ENCODE assay signal across 14 mouse cellular contexts in the genomic region with DNA sequence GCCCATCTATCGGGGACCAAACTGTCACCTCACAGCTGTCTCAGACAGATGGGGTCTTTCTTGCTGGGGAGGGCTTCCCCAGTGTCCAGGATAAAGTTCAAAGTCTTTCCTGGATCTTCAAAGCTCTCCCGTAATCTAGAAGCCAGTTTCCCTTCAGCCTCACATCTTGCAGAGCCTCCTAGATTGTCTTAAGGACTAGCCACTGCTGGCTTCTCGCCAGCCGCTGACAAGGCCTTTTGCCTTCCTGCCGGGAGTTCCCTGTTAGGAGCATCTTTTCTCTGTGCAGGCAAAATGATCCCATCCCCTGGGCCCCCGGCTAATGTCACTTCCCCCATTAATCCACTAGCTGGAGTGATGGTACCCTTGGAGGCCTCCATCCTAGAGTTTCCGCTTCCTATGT.
A peak's percentile ranks its signal among the peaks of the same experiment; 100 is the strongest.
DNase-seq lines count a peak whose midpoint lies in the region; TF ChIP-seq lines count a peak whose summit lies in the region.
"Had no signal": no experiment of that assay in that cellular context is flagged by ENCODE, and none has a peak within 500 bp of the region (broad histone marks: within the 10 kb centered on the region; RNA-seq: fewer than 3 reads in every experiment).

No protein-coding gene starts in this region.

- H3K4me1 ChIP-seq in cerebellum, adult 2 months (ENCODE audit: control insufficient read depth, insufficient read depth, low read length): no peaks in the 10 kb centered on the region
- H3K4me1 ChIP-seq: forebrain, embryonic 15.5 days had no signal

- intact Hi-C loops in heart, postnatal 36 days (cut with DNase I): no loop called here
- intact Hi-C loops in left cerebral cortex, postnatal 4 days (cut with DNase I): no loop called here

- TF ChIP-seq POLR2A in cerebellum, adult 2 months (IDR thresholded peaks at IDR 0.05; ENCODE audit: borderline replicate concordance, insufficient read depth, low read length): no peak

- H3K4me3 ChIP-seq in cerebellum, adult 2 months (replicated peaks; ENCODE audit: insufficient read depth, low read depth, low read length): no peak overlapping the region
- H3K4me3 ChIP-seq: forebrain, embryonic 15.5 days; midbrain, embryonic 15.5 days had no signal

- no peaks in the 10 kb centered on the region for H3K27me3 ChIP-seq in cerebellum, adult 2 months (ENCODE audit: control insufficient read depth, insufficient read depth, low read length)
- H3K27me3 ChIP-seq: forebrain, embryonic 15.5 days; midbrain, embryonic 15.5 days had no signal

- H3K27ac ChIP-seq in cerebellum, adult 2 months (ENCODE audit: insufficient read depth, low read length): no peak overlapping the region
- H3K27ac ChIP-seq: forebrain, embryonic 15.5 days; macrophage; midbrain, embryonic 15.5 days had no signal

- no peak for TF ChIP-seq CTCF in cerebellum, adult 2 months (IDR thresholded peaks at IDR 0.05; ENCODE audit: borderline replicate concordance, insufficient read depth, low read depth, low read length)

- 41% methylated on average over 7 of the region's 7 CpGs for WGBS in cerebellum, adult 2 months

- peak; percentile 35 to 40 for DNase-seq in cerebellum, postnatal 10 days
- DNase-seq in cerebellum, adult 2 months: no peak
- DNase-seq in heart, postnatal 4 days: peak; percentile 26
- no peak for DNase-seq in heart, postnatal 36 days
- DNase-seq in left cerebral cortex, postnatal 4 days: peak; percentile 24
- DNase-seq in left cerebral cortex, adult 11 months (ENCODE audit: low spot score): no peak
- peak; percentile 13 for DNase-seq in right cerebral cortex, postnatal 4 days
- no peak for DNase-seq in right cerebral cortex, postnatal 25 days
- DNase-seq: adrenal gland, postnatal 25 days; layer of hippocampus, adult 9-11 months; right cerebral cortex, postnatal 14 days had no signal

Comparison
In these comparisons a context has a peak if more than half of its experiments do, and no peak if none do; other contexts are left out.
1. DNase-seq: peak in cerebellum, postnatal 10 days (2 of 2), heart, postnatal 4 days (single experiment), left cerebral cortex, postnatal 4 days (single experiment) and right cerebral cortex, postnatal 4 days (single experiment); none in cerebellum, adult 2 months (0 of 2), heart, postnatal 36 days (0 of 2), left cerebral cortex, adult 11 months (single experiment) and right cerebral cortex, postnatal 25 days (single experiment).